Mouse (Mus musculus) right cerebral cortex, postnatal 14 days (tissue): ENCODE data around the gene Mid2.
A peak's percentile ranks its signal among the peaks of the same experiment; 100 is the strongest.
"Not testable (repeated sequence)": the region's sequence is repeated elsewhere in the genome, so short reads cannot be mapped to it uniquely, and the experiment has no call there.

Experiments
- DNase-seq: peaks from one replicate; pipeline ENCODE4 v3.0.0; 2022

Mid2 gene

GRCm38 (mm10) chrX:140664479-140665241 is at the start of gene Mid2:
Gene Mid2, plus strand, starts transcription at chrX:140664599.
- peak; percentile 26 for DNase-seq

- no peak for DNase-seq
Observed at GRCm38 (mm10) chrX:140624875-140625594, 39.4 kb upstream of the Mid2 start.

GRCm38 (mm10) chrX:140638028-140638427 is 26.4 kb upstream of the Mid2 start:
- DNase-seq, result no peak

- DNase-seq, result no peak
Observed at GRCm38 (mm10) chrX:140639592-140639991, 24.8 kb upstream of the Mid2 start.

- no peak for DNase-seq
Observed at GRCm38 (mm10) chrX:140660731-140661130, 3.7 kb upstream of the Mid2 start.

- DNase-seq, result no peak
Observed at GRCm38 (mm10) chrX:140663516-140663915, 883 bp upstream of the Mid2 start.

GRCm38 (mm10) chrX:140665242-140665810 is 927 bp downstream of the Mid2 start:
- DNase-seq, result peak; percentile 19

- DNase-seq, result no peak
Observed at GRCm38 (mm10) chrX:140675444-140675843, 11.0 kb downstream of the Mid2 start.

GRCm38 (mm10) chrX:140688335-140688734 is 23.9 kb downstream of the Mid2 start:
- no peak for DNase-seq

- not testable (repeated sequence) for DNase-seq
Observed at GRCm38 (mm10) chrX:140697872-140698463, 33.6 kb downstream of the Mid2 start.

GRCm38 (mm10) chrX:140703224-140703623 is 38.8 kb downstream of the Mid2 start:
- DNase-seq, result no peak

GRCm38 (mm10) chrX:140706077-140706476 is 41.7 kb downstream of the Mid2 start:
- no peak for DNase-seq

GRCm38 (mm10) chrX:140722400-140722799 is 58.0 kb downstream of the Mid2 start:
- DNase-seq, result no peak

- DNase-seq, result no peak
Observed at GRCm38 (mm10) chrX:140738986-140739385, 74.6 kb downstream of the Mid2 start.

GRCm38 (mm10) chrX:140743213-140743612 is 78.8 kb downstream of the Mid2 start:
- DNase-seq, result no peak

- DNase-seq, result no peak
Observed at GRCm38 (mm10) chrX:140769794-140770193, 105.4 kb downstream of the Mid2 start.

GRCm38 (mm10) chrX:140805340-140805739 is 140.9 kb downstream of the Mid2 start:
- DNase-seq, result no peak

- no peak for DNase-seq
Observed at GRCm38 (mm10) chrX:140813312-140814006, 149.1 kb downstream of the Mid2 start, which contains the start of gene Tex13b. Gene Tex13b, minus strand, starts transcription at chrX:140813433.
